Mouse (Mus musculus) frontal cortex, adult (tissue): ENCODE results near the gene Kcnk4.

ENCODE experiments used
- ATAC-seq: cut with Nextera tagmentation; 2 replicates; pipeline ENCODE4 v1.9.2; 2017; ENCODE audit warnings: mild to moderate bottlenecking, moderate library complexity, mixed read lengths; ENCODE audit not compliant: low TSS enrichment

The Kcnk4 gene

DNA sequence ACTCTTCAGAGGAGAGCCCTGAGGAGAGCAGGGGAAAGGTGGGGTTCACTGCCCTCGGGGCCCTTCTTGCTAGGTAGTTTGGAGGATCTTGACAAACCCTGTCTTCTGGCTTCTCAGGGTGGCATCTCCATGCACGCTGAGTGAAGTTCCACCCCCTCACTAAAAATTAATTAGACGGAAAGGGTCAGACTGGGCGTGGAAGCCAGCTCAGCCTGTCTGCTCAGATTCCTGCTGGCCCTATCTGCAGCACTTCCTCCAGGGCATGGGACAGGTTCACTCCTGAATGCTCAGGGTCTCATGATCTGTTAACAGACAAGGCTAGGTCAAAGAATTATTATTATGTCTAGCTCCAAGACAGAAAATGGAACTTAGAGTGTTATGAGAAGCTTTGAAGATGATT lies 41.8 kb downstream of the Kcnk4 start:
- ATAC-seq = no peak

- ATAC-seq = no peak
Observed at GRCm38 (mm10) chr19:6877965-6878364, 56.4 kb downstream of the Kcnk4 start.

GRCm38 (mm10) chr19:6876799-6877198 lies 57.5 kb downstream of the Kcnk4 start:
- no peak for ATAC-seq

- ATAC-seq = peak; percentile 62; the same call in 1 of the 2 replicates
Observed at GRCm38 (mm10) chr19:6875834-6876233, 58.5 kb downstream of the Kcnk4 start.

DNA sequence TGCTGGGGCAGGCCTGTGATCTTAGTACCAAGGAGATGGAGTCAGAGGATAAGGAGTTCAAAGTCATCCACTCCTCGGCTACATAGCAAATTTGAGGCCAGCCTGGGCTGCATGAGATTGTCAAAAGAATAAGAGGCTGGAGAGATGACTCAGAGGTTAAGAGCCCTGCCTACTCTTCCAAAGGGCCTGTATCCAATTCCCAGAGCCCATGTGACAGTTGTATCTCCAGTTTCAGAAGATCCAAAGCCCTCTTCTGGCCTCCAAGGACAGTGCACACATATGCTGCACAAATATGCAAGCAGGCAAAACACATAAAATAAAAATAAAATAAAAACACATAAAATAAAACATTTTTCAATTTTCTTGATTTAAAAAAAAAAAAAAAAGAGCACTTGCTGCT lies 60.1 kb downstream of the Kcnk4 start:
- no peak for ATAC-seq
